Mouse (Mus musculus) midbrain, postnatal 0 days (tissue): ENCODE data around the gene Asap2. TPM values are rescaled to one million over a fixed set of nuclear protein-coding genes. Genes with fewer than 3 reads are reported as not detected.

Experiments
- ATAC-seq: fragments of 200-750 bp; cut with Nextera tagmentation; 2 replicates; pipeline ENCODE4 v1.8.0; 2017; ENCODE audit warnings: moderate number of reproducible peaks, mild to moderate bottlenecking, moderate TSS enrichment, moderate library complexity; ENCODE audit not compliant: low FRiP score
- DNase-seq: peaks from one replicate; pipeline ENCODE4 v3.0.0-alpha.2; 2015; ENCODE audit warnings: low spot score
- H3K27ac ChIP-seq: fragments of 300-500 bp; sonication (generic); 2 replicates; pipeline ENCODE4 v1.5.1; 2014; ENCODE audit warnings: low read depth, mild to moderate bottlenecking, low read length, mixed read lengths
- H3K27me3 ChIP-seq: fragments of 300-500 bp; sonication (generic); 2 replicates; pipeline ENCODE4 v1.6.1; 2014; ENCODE audit warnings: low read length, control low read depth, mixed read lengths; ENCODE audit not compliant: insufficient read depth
- H3K36me3 ChIP-seq: fragments of 300-500 bp; sonication (generic); 2 replicates; pipeline ENCODE4 v1.6.1; 2014; ENCODE audit warnings: low read length, control low read depth, mixed read lengths; ENCODE audit not compliant: insufficient read depth
- H3K4me1 ChIP-seq: fragments of 300-500 bp; sonication (generic); 2 replicates; pipeline ENCODE4 v1.6.1; 2014; ENCODE audit warnings: mild to moderate bottlenecking, control low read depth, antibody characterized with exemption, low read length, mixed read lengths; ENCODE audit not compliant: insufficient read depth
- H3K4me2 ChIP-seq: fragments of 300-500 bp; sonication (generic); 2 replicates; pipeline ENCODE4 v1.6.1; 2014; ENCODE audit warnings: low read depth, mild to moderate bottlenecking, low read length, mixed read lengths; ENCODE audit not compliant: poor library complexity, severe bottlenecking
- H3K4me3 ChIP-seq: fragments of 300-500 bp; sonication (generic); 2 replicates; pipeline ENCODE4 v1.5.1; 2014; ENCODE audit warnings: low read depth, mild to moderate bottlenecking, low read length, moderate library complexity
- H3K9ac ChIP-seq: fragments of 300-500 bp; sonication (generic); replicated peaks from 2 replicates; pipeline ENCODE4 v1.6.1; 2014; ENCODE audit warnings: mild to moderate bottlenecking, low read length, moderate library complexity, mixed read lengths; ENCODE audit not compliant: poor library complexity, severe bottlenecking
- H3K9me3 ChIP-seq: fragments of 300-500 bp; sonication (generic); 2 replicates; pipeline ENCODE4 v1.6.1; 2016; ENCODE audit warnings: low read length, control low read depth
- CTCF ChIP-seq: IDR thresholded peaks from 2 replicates; pipeline ENCODE4 v1.5.1; 2016; ENCODE audit warnings: antibody characterized with exemption, mild to moderate bottlenecking
- WGBS: fragments of 180-500 bp; shearing (Covaris S2); extraction: QIAGEN DNeasy Blood & Tissue Kit; methylation state at CpG from one replicate; pipeline ENCODE4 v1.1.7; 2014; 5-methylcytosine and 5-hydroxymethylcytosine counted together
- polyA plus RNA-seq: library from polyadenylated mRNA; unstranded; fragments of >200 nt; fragmentation: Nextera tagmentation; extraction: Ambion mirVana; gene quantifications from 2 replicates; pipeline ENCODE4 v1.2.1, GENCODE M21; 2015
- total RNA-seq: library from RNA; depleted of rRNA; stranded (reverse); fragments of >200 nt; gene quantifications from 2 replicates; pipeline ENCODE4 v1.2.3, GENCODE M21; 2014

The Asap2 gene
- total and polyA plus RNA-seq, 2 experiments from 2014 or later: 14.7 to 21.3 TPM

GRCm38 (mm10) chr12:21205799-21206198, 215.5 kb downstream of the Asap2 start:
- no peak for DNase-seq
- H3K4me3 ChIP-seq: no peak overlapping the region
- H3K9me3 ChIP-seq: no peaks in the 10 kb centered on the region
- no peak overlapping the region for H3K9ac ChIP-seq
- H3K36me3 ChIP-seq: peaks cover 21% of the 10 kb centered on the region; the same call in 1 of the 2 replicates
- no peak for ATAC-seq
- no peaks in the 10 kb centered on the region for H3K27me3 ChIP-seq
- no peaks in the 10 kb centered on the region for H3K4me1 ChIP-seq
- WGBS: 97% methylated on average over 4 of the region's 4 CpGs
- no peak for TF ChIP-seq CTCF
- H3K27ac ChIP-seq: no peak overlapping the region
- no peak overlapping the region for H3K4me2 ChIP-seq

GRCm38 (mm10) chr12:21207422-21207821, 217.2 kb downstream of the Asap2 start:
- no peak overlapping the region for H3K27ac ChIP-seq
- H3K4me3 ChIP-seq: no peak overlapping the region
- no peaks in the 10 kb centered on the region for H3K4me1 ChIP-seq
- H3K27me3 ChIP-seq: no peaks in the 10 kb centered on the region
- no peaks in the 10 kb centered on the region for H3K9me3 ChIP-seq
- peaks cover 21% of the 10 kb centered on the region; the same call in 1 of the 2 replicates for H3K36me3 ChIP-seq
- DNase-seq (no peak), ATAC-seq (no peak)
- no peak overlapping the region for H3K4me2 ChIP-seq
- WGBS: 90% methylated on average over 5 of the region's 5 CpGs
- no peak for TF ChIP-seq CTCF
- no peak overlapping the region for H3K9ac ChIP-seq

- H3K36me3 ChIP-seq: peaks cover 29% of the 10 kb centered on the region; the same call in 1 of the 2 replicates
- WGBS: 87% methylated on average over 11 of the region's 11 CpGs
- ATAC-seq (no peak), DNase-seq (no peak)
- H3K4me3 ChIP-seq: no peak overlapping the region
- no peak overlapping the region for H3K27ac ChIP-seq
- no peak for TF ChIP-seq CTCF
- no peaks in the 10 kb centered on the region for H3K4me1 ChIP-seq
- no peak overlapping the region for H3K4me2 ChIP-seq
- H3K9me3 ChIP-seq: no peaks in the 10 kb centered on the region
- H3K9ac ChIP-seq: no peak overlapping the region
- H3K27me3 ChIP-seq: no peaks in the 10 kb centered on the region
Observed at GRCm38 (mm10) chr12:21208172-21208795, 218.0 kb downstream of the Asap2 start.

GRCm38 (mm10) chr12:21209273-21209672, 219.0 kb downstream of the Asap2 start:
- DNase-seq (no peak), ATAC-seq (no peak)
- 70% methylated on average over 10 of the region's 10 CpGs for WGBS
- Histone ChIP-seq H3K27ac (no peak overlapping the region), H3K36me3 (peaks cover 33% of the 10 kb centered on the region), H3K27me3 (no peaks in the 10 kb centered on the region), H3K9me3 (no peaks in the 10 kb centered on the region), H3K4me1 (no peaks in the 10 kb centered on the region), H3K4me3 (no peak overlapping the region), H3K9ac (no peak overlapping the region), H3K4me2 (no peak overlapping the region)
- TF ChIP-seq CTCF: no peak

GRCm38 (mm10) chr12:21212876-21213275, 222.6 kb downstream of the Asap2 start:
- peaks cover 28% of the 10 kb centered on the region for H3K36me3 ChIP-seq
- 85% methylated on average over 17 of the region's 17 CpGs for WGBS

GRCm38 (mm10) chr12:21214551-21215165, 224.4 kb downstream of the Asap2 start:
- ATAC-seq: no peak
- H3K9ac ChIP-seq: no peak overlapping the region
- H3K4me2 ChIP-seq: no peak overlapping the region
- 93% methylated on average over 8 of the region's 8 CpGs for WGBS
- H3K4me1 ChIP-seq: no peaks in the 10 kb centered on the region
- H3K36me3 ChIP-seq: peaks cover 33% of the 10 kb centered on the region
- TF ChIP-seq CTCF: no peak
- no peak for DNase-seq
- H3K27me3 ChIP-seq: no peaks in the 10 kb centered on the region
- no peaks in the 10 kb centered on the region for H3K9me3 ChIP-seq
- H3K4me3 ChIP-seq: no peak overlapping the region
- H3K27ac ChIP-seq: no peak overlapping the region

More at GRCm38 (mm10) chr12:21212876-21213275, 222.6 kb downstream of the Asap2 start:
- no peak for TF ChIP-seq CTCF
- H3K27ac ChIP-seq: no peak overlapping the region
- H3K4me2 ChIP-seq: no peak overlapping the region
- no peak overlapping the region for H3K9ac ChIP-seq
- ATAC-seq: no peak
- H3K9me3 ChIP-seq: no peaks in the 10 kb centered on the region
- H3K27me3 ChIP-seq: no peaks in the 10 kb centered on the region
- H3K4me1 ChIP-seq: no peaks in the 10 kb centered on the region
- DNase-seq: no peak
- no peak overlapping the region for H3K4me3 ChIP-seq
